Mouse (Mus musculus) embryonic facial prominence, embryonic 12.5 days (tissue): Measurements from ENCODE around the gene Gpha2. TPM values are rescaled to one million over a fixed set of nuclear protein-coding genes. Genes with fewer than 3 reads are reported as not detected.
A peak's percentile ranks its signal among the peaks of the same experiment; 100 is the strongest.

ENCODE experiments used
- ATAC-seq: fragments of 200-750 bp; cut with Nextera tagmentation; 2 replicates; pipeline ENCODE4 v1.8.0; 2017; ENCODE audit not compliant: insufficient number of reproducible peaks, insufficient read depth, low FRiP score, low TSS enrichment
- H3K27ac ChIP-seq: fragments of 300-500 bp; sonication (generic); 2 replicates; pipeline ENCODE4 v1.5.1; 2016; ENCODE audit warnings: mild to moderate bottlenecking
- H3K27me3 ChIP-seq: fragments of 300-500 bp; sonication (generic); 2 replicates; pipeline ENCODE4 v1.6.1; 2016; ENCODE audit warnings: mild to moderate bottlenecking, moderate library complexity
- H3K36me3 ChIP-seq: fragments of 300-500 bp; sonication (generic); 2 replicates; pipeline ENCODE4 v1.6.1; 2016; ENCODE audit warnings: mild to moderate bottlenecking
- H3K4me1 ChIP-seq: fragments of 300-500 bp; sonication (generic); 2 replicates; pipeline ENCODE4 v1.6.1; 2016
- H3K4me2 ChIP-seq: fragments of 300-500 bp; sonication (generic); replicated peaks from 2 replicates; pipeline ENCODE4 v1.6.1; 2016; ENCODE audit warnings: mild to moderate bottlenecking, moderate library complexity
- H3K4me3 ChIP-seq: fragments of 300-500 bp; sonication (generic); 2 replicates; pipeline ENCODE4 v1.5.1; 2016; ENCODE audit warnings: mild to moderate bottlenecking
- H3K9ac ChIP-seq: fragments of 300-500 bp; sonication (generic); 2 replicates; pipeline ENCODE4 v1.6.1; 2016; ENCODE audit warnings: mild to moderate bottlenecking, moderate library complexity
- H3K9me3 ChIP-seq: fragments of 300-500 bp; sonication (generic); 2 replicates; pipeline ENCODE4 v1.6.1; 2016; ENCODE audit warnings: mild to moderate bottlenecking, moderate library complexity
- WGBS: fragments of 180-500 bp; shearing (Covaris S2); methylation state at CpG from one replicate; pipeline ENCODE4 v1.1.7; 2016; 5-methylcytosine and 5-hydroxymethylcytosine counted together
- polyA plus RNA-seq: library from polyadenylated mRNA; unstranded; fragments of >200 nt; fragmentation: Nextera tagmentation; extraction: Ambion mirVana; gene quantifications from 2 replicates; pipeline ENCODE4 v1.2.1, GENCODE M21; 2016

Gpha2 gene
- polyA plus RNA-seq, 1 experiment from 2014 or later: 3.1 TPM

GRCm38 (mm10) chr19:6231036-6231435 is 4.9 kb downstream of the Gpha2 start:
- no peak overlapping the region for H3K4me3 ChIP-seq
- H3K9ac ChIP-seq: no peak overlapping the region
- WGBS: 92% methylated on average over 2 of the region's 2 CpGs
- no peak overlapping the region for H3K27ac ChIP-seq
- H3K4me1 ChIP-seq: peaks cover 18% of the 10 kb centered on the region
- no peaks in the 10 kb centered on the region for H3K9me3 ChIP-seq
- no peak overlapping the region for H3K4me2 ChIP-seq
- no peaks in the 10 kb centered on the region for H3K27me3 ChIP-seq
- peaks cover 53% of the 10 kb centered on the region for H3K36me3 ChIP-seq
- ATAC-seq: no peak

GRCm38 (mm10) chr19:6233647-6234046 is 7.5 kb downstream of the Gpha2 start:
- 89% methylated on average over 16 of the region's 16 CpGs for WGBS
- no peak overlapping the region for H3K27ac ChIP-seq
- H3K4me3 ChIP-seq: no peak overlapping the region
- H3K9ac ChIP-seq: no peak overlapping the region
- ATAC-seq: no peak
- no peaks in the 10 kb centered on the region for H3K9me3 ChIP-seq
- no peak overlapping the region for H3K4me2 ChIP-seq
- peaks cover 19% of the 10 kb centered on the region for H3K4me1 ChIP-seq
- H3K36me3 ChIP-seq: peaks cover 39% of the 10 kb centered on the region
- no peaks in the 10 kb centered on the region for H3K27me3 ChIP-seq

GRCm38 (mm10) chr19:6234337-6235083 is 8.3 kb downstream of the Gpha2 start:
- Histone ChIP-seq H3K9me3 (no peaks in the 10 kb centered on the region), H3K4me3 (peak overlapping the region; percentile 72), H3K36me3 (peaks cover 31% of the 10 kb centered on the region), H3K9ac (peak overlapping the region; percentile 79), H3K27ac (no peak overlapping the region), H3K4me1 (peaks cover 19% of the 10 kb centered on the region), H3K4me2 (peak overlapping the region; percentile 65), H3K27me3 (no peaks in the 10 kb centered on the region)
- ATAC-seq: no peak
- WGBS: 72% methylated on average over 11 of the region's 11 CpGs

GRCm38 (mm10) chr19:6235084-6236052 is 9.2 kb downstream of the Gpha2 start, which contains the start of gene Ppp2r5b:
Ppp2r5b (minus strand) TSS chr19:6235872.
- Histone ChIP-seq H3K9ac (peak within 1 kb of the TSS; percentile 79), H3K27me3 (no peaks in the 10 kb centered on the region), H3K4me2 (peak within 1 kb of the TSS; percentile 65), H3K9me3 (no peaks in the 10 kb centered on the region), H3K4me3 (peak within 1 kb of the TSS; percentile 72), H3K36me3 (peaks cover 25% of the 10 kb centered on the region), H3K4me1 (peaks cover 19% of the 10 kb centered on the region), H3K27ac (peak within 1 kb of the TSS; percentile 92)
- peak; percentile 90 for ATAC-seq
- WGBS: 2% methylated on average over 46 of the region's 48 CpGs

- WGBS: under 1% methylated on average over 9 of the region's 9 CpGs
Observed at GRCm38 (mm10) chr19:6236053-6236441, 9.9 kb downstream of the Gpha2 start.

GRCm38 (mm10) chr19:6236842-6237241 is 10.7 kb downstream of the Gpha2 start:
- ATAC-seq: no peak
- WGBS: 70% methylated on average over 7 of the region's 7 CpGs
- 0 out of 2 replicates have a peak overlapping the region, but pooled peaks have one; percentile 92 for H3K27ac ChIP-seq

More at GRCm38 (mm10) chr19:6236053-6236441, 9.9 kb downstream of the Gpha2 start:
- peak; percentile 71 for ATAC-seq
- H3K4me2 ChIP-seq: peak overlapping the region; percentile 65
- H3K9ac ChIP-seq: peak overlapping the region; percentile 79
- H3K27me3 ChIP-seq: no peaks in the 10 kb centered on the region
- peaks cover 18% of the 10 kb centered on the region for H3K36me3 ChIP-seq
- H3K4me3 ChIP-seq: peak overlapping the region; percentile 72
- peak overlapping the region; percentile 92 for H3K27ac ChIP-seq
- H3K9me3 ChIP-seq: no peaks in the 10 kb centered on the region
- peaks cover 19% of the 10 kb centered on the region for H3K4me1 ChIP-seq

GRCm38 (mm10) chr19:6238740-6239139 is 12.6 kb downstream of the Gpha2 start:
- H3K4me2 ChIP-seq: no peak overlapping the region
- H3K27ac ChIP-seq: no peak overlapping the region
- no peak overlapping the region for H3K9ac ChIP-seq
- H3K4me3 ChIP-seq: no peak overlapping the region
- no peak for ATAC-seq
- no peaks in the 10 kb centered on the region for H3K27me3 ChIP-seq
- H3K36me3 ChIP-seq: no peaks in the 10 kb centered on the region
- no peaks in the 10 kb centered on the region for H3K9me3 ChIP-seq
- peaks cover 33% of the 10 kb centered on the region for H3K4me1 ChIP-seq

More at GRCm38 (mm10) chr19:6236842-6237241, 10.7 kb downstream of the Gpha2 start:
- Histone ChIP-seq H3K27me3 (no peaks in the 10 kb centered on the region), H3K4me1 (peaks cover 19% of the 10 kb centered on the region), H3K36me3 (0 out of 2 replicates have a peak, but pooled peaks cover 10% of the 10 kb centered on the region), H3K9ac (no peak overlapping the region), H3K4me3 (0 out of 2 replicates have a peak overlapping the region, but pooled peaks have one; percentile 72), H3K9me3 (no peaks in the 10 kb centered on the region), H3K4me2 (no peak overlapping the region)

- Histone ChIP-seq H3K36me3 (peaks cover 8% of the 10 kb centered on the region), H3K4me3 (no peak overlapping the region), H3K27ac (no peak overlapping the region), H3K9me3 (no peaks in the 10 kb centered on the region), H3K9ac (no peak overlapping the region), H3K27me3 (no peaks in the 10 kb centered on the region), H3K4me1 (peaks cover 22% of the 10 kb centered on the region), H3K4me2 (no peak overlapping the region)
- no peak for ATAC-seq
- 71% methylated on average over 1 of the region's 1 CpGs for WGBS
Observed at GRCm38 (mm10) chr19:6240136-6240535, 14.0 kb downstream of the Gpha2 start.

GRCm38 (mm10) chr19:6240725-6241124 is 14.5 kb downstream of the Gpha2 start:
- Histone ChIP-seq H3K27me3 (no peaks in the 10 kb centered on the region), H3K4me2 (peak overlapping the region; percentile 93; the same call in 1 of the 2 replicates)

GRCm38 (mm10) chr19:6241274-6242107 is 15.3 kb downstream of the Gpha2 start, which contains the start of gene Atg2a:
Atg2a (plus strand) TSS chr19:6241668.
- Histone ChIP-seq H3K4me3 (peak within 1 kb of the TSS; percentile 89), H3K27me3 (no peaks in the 10 kb centered on the region), H3K27ac (peak within 1 kb of the TSS; percentile 67), H3K9me3 (no peaks in the 10 kb centered on the region), H3K9ac (peak within 1 kb of the TSS; percentile 92), H3K4me1 (peaks cover 16% of the 10 kb centered on the region), H3K4me2 (peak within 1 kb of the TSS; percentile 93), H3K36me3 (peaks cover 21% of the 10 kb centered on the region)
- peak; percentile 88 for ATAC-seq
- WGBS: under 1% methylated on average over 55 of the region's 55 CpGs

More at GRCm38 (mm10) chr19:6240725-6241124, 14.5 kb downstream of the Gpha2 start:
- H3K4me1 ChIP-seq: peaks cover 19% of the 10 kb centered on the region
- peaks cover 14% of the 10 kb centered on the region for H3K36me3 ChIP-seq
- no peak overlapping the region for H3K27ac ChIP-seq
- no peak for ATAC-seq
- H3K4me3 ChIP-seq: no peak overlapping the region
- H3K9me3 ChIP-seq: no peaks in the 10 kb centered on the region
- H3K9ac ChIP-seq: no peak overlapping the region
- 33% methylated on average over 5 of the region's 5 CpGs for WGBS

GRCm38 (mm10) chr19:6242281-6242680 is 16.1 kb downstream of the Gpha2 start:
- WGBS: 0% methylated on average over 4 of the region's 4 CpGs
- Histone ChIP-seq H3K36me3 (peaks cover 28% of the 10 kb centered on the region), H3K4me1 (peaks cover 14% of the 10 kb centered on the region), H3K4me2 (peak overlapping the region; percentile 93), H3K4me3 (peak overlapping the region; percentile 89), H3K9ac (peak overlapping the region; percentile 92), H3K9me3 (no peaks in the 10 kb centered on the region), H3K27ac (peak overlapping the region; percentile 67; the same call in 1 of the 2 replicates), H3K27me3 (no peaks in the 10 kb centered on the region)
- ATAC-seq: no peak
